Mouse (Mus musculus) erythroblast, embryonic 14.5 days (primary cell): ENCODE data around the gene Fsd2.

Source experiments
- GATA1 ChIP-seq: IDR thresholded peaks from 2 replicates; pipeline ENCODE4 v1.6.1; 2012; ENCODE audit warnings: low read length, inconsistent platforms, mixed read lengths
- TAL1 ChIP-seq: IDR thresholded peaks from 3 replicates; pipeline ENCODE4 v1.6.1; 2012; ENCODE audit warnings: low read length, inconsistent platforms, mixed read lengths

DNA sequence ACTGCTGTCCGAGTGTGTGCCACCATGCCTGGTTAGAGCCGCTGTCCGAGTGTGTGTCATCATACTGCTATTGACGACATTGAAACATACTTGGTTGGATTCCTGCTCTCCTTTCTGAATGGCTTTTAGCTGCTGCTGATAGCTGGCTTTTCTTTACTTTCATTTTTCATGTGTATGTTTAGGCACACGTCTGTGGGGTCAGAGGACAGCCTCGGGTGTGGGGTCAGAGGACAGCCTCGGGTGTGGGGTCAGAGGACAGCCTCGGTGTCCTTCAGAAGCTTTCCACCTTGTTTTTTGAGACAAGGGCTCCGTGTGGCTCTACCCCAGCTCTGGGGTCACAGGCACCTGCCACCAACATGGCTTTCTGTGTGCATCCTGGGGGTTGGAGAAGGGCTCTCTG lies 25.9 kb upstream of the Fsd2 start:
- TF ChIP-seq GATA1, result no peak
- no peak for TF ChIP-seq TAL1
